Mouse (Mus musculus): Measurements from ENCODE around the gene Mars. TPM values are rescaled to one million over a fixed set of nuclear protein-coding genes. Genes with fewer than 3 reads are reported as not detected.
A peak's percentile ranks its signal among the peaks of the same experiment; 100 is the strongest.

Mars gene
- 104 and 105 TPM in 2 replicates for polyA plus RNA-seq (2014; fragmentation: Nextera tagmentation; extraction: Ambion mirVana)

GRCm38 (mm10) chr10:127311476-127312355 is at the start of gene Mars:
TSS of gene Mars (minus strand) at chr10:127311786.
- Histone ChIP-seq H3K9ac (ENCODE audit: low read depth, low read length) (peak within 1 kb of the TSS; percentile 87), H3K27me3 (ENCODE audit: control insufficient read depth, insufficient read depth, low read length) (no peaks in the 10 kb centered on the region), H3K27ac (ENCODE audit: low read depth, low read length) (peak within 1 kb of the TSS; percentile 62), H3K9me3 (replicated peaks; ENCODE audit: control insufficient read depth, low read length) (no peaks in the 10 kb centered on the region), H3K4me2 (peak within 1 kb of the TSS; percentile 79), H3K4me1 (ENCODE audit: control insufficient read depth, insufficient read depth, low read length) (peaks cover 6% of the 10 kb centered on the region), H3K4me3 (ENCODE audit: low read depth, low read length) (peak within 1 kb of the TSS; percentile 94), H3K36me3 (ENCODE audit: control insufficient read depth, insufficient read depth, low read length) (peaks cover 15% of the 10 kb centered on the region)
- WGBS (ENCODE audit: insufficient replicate concordance): under 1% methylated on average over 65 of the region's 65 CpGs
- peak; percentile 92 for ATAC-seq (replicated peaks; ENCODE audit: insufficient number of reproducible peaks, low FRiP score, low TSS enrichment)

- no peak overlapping the region for H3K9ac ChIP-seq (ENCODE audit: low read depth, low read length)
- H3K27me3 ChIP-seq (ENCODE audit: control insufficient read depth, insufficient read depth, low read length): no peaks in the 10 kb centered on the region
- no peak overlapping the region for H3K27ac ChIP-seq (ENCODE audit: low read depth, low read length)
- no peak for ATAC-seq (replicated peaks; ENCODE audit: insufficient number of reproducible peaks, low FRiP score, low TSS enrichment)
- no peaks in the 10 kb centered on the region for H3K4me1 ChIP-seq (ENCODE audit: control insufficient read depth, insufficient read depth, low read length)
- H3K36me3 ChIP-seq (ENCODE audit: control insufficient read depth, insufficient read depth, low read length): no peaks in the 10 kb centered on the region
- H3K4me3 ChIP-seq (ENCODE audit: low read depth, low read length): no peak overlapping the region
- H3K4me2 ChIP-seq: no peak overlapping the region
- WGBS (ENCODE audit: insufficient replicate concordance): 77% methylated on average over 3 of the region's 3 CpGs
- no peaks in the 10 kb centered on the region for H3K9me3 ChIP-seq (replicated peaks; ENCODE audit: control insufficient read depth, low read length)
These were observed 49.1 kb upstream of the Mars start for GRCm38 (mm10) chr10:127360714-127361113.

- Histone ChIP-seq H3K27me3 (ENCODE audit: control insufficient read depth, insufficient read depth, low read length) (peaks cover 8% of the 10 kb centered on the region; the same call in 1 of the 2 replicates), H3K4me2 (no peak overlapping the region), H3K9me3 (replicated peaks; ENCODE audit: control insufficient read depth, low read length) (no peaks in the 10 kb centered on the region), H3K36me3 (ENCODE audit: control insufficient read depth, insufficient read depth, low read length) (no peaks in the 10 kb centered on the region), H3K27ac (ENCODE audit: low read depth, low read length) (no peak overlapping the region), H3K9ac (ENCODE audit: low read depth, low read length) (no peak overlapping the region), H3K4me1 (ENCODE audit: control insufficient read depth, insufficient read depth, low read length) (no peaks in the 10 kb centered on the region), H3K4me3 (ENCODE audit: low read depth, low read length) (no peak overlapping the region)
- no peak for ATAC-seq (replicated peaks; ENCODE audit: insufficient number of reproducible peaks, low FRiP score, low TSS enrichment)
- 77% methylated on average over 10 of the region's 10 CpGs for WGBS (ENCODE audit: insufficient replicate concordance)
These were observed 43.8 kb upstream of the Mars start for GRCm38 (mm10) chr10:127355336-127355735.

- Histone ChIP-seq H3K27me3 (ENCODE audit: control insufficient read depth, insufficient read depth, low read length) (peaks cover 11% of the 10 kb centered on the region), H3K4me3 (ENCODE audit: low read depth, low read length) (no peak within 1 kb of the TSS), H3K27ac (ENCODE audit: low read depth, low read length) (no peak within 1 kb of the TSS), H3K9ac (ENCODE audit: low read depth, low read length) (no peak within 1 kb of the TSS), H3K4me1 (ENCODE audit: control insufficient read depth, insufficient read depth, low read length) (no peaks in the 10 kb centered on the region), H3K4me2 (no peak within 1 kb of the TSS), H3K36me3 (ENCODE audit: control insufficient read depth, insufficient read depth, low read length) (no peaks in the 10 kb centered on the region), H3K9me3 (replicated peaks; ENCODE audit: control insufficient read depth, low read length) (no peaks in the 10 kb centered on the region)
- ATAC-seq (replicated peaks; ENCODE audit: insufficient number of reproducible peaks, low FRiP score, low TSS enrichment): no peak
- 78% methylated on average over 18 of the region's 18 CpGs for WGBS (ENCODE audit: insufficient replicate concordance)
These were observed 42.6 kb upstream of the Mars start, which contains the start of gene Inhbe for GRCm38 (mm10) chr10:127353909-127354895. TSS of gene Inhbe (minus strand) at chr10:127354411.

- Histone ChIP-seq H3K27ac (ENCODE audit: low read depth, low read length) (no peak overlapping the region), H3K9me3 (replicated peaks; ENCODE audit: control insufficient read depth, low read length) (no peaks in the 10 kb centered on the region), H3K36me3 (ENCODE audit: control insufficient read depth, insufficient read depth, low read length) (no peaks in the 10 kb centered on the region), H3K4me2 (no peak overlapping the region), H3K4me1 (ENCODE audit: control insufficient read depth, insufficient read depth, low read length) (no peaks in the 10 kb centered on the region), H3K9ac (ENCODE audit: low read depth, low read length) (no peak overlapping the region), H3K4me3 (ENCODE audit: low read depth, low read length) (no peak overlapping the region), H3K27me3 (ENCODE audit: control insufficient read depth, insufficient read depth, low read length) (peaks cover 11% of the 10 kb centered on the region)
- no peak for ATAC-seq (replicated peaks; ENCODE audit: insufficient number of reproducible peaks, low FRiP score, low TSS enrichment)
- 81% methylated on average over 11 of the region's 11 CpGs for WGBS (ENCODE audit: insufficient replicate concordance)
These were observed 41.2 kb upstream of the Mars start for GRCm38 (mm10) chr10:127352766-127353165.

- 77% methylated on average over 9 of the region's 9 CpGs for WGBS (ENCODE audit: insufficient replicate concordance)
- Histone ChIP-seq H3K9ac (ENCODE audit: low read depth, low read length) (no peak overlapping the region), H3K4me3 (ENCODE audit: low read depth, low read length) (no peak overlapping the region), H3K36me3 (ENCODE audit: control insufficient read depth, insufficient read depth, low read length) (no peaks in the 10 kb centered on the region), H3K27ac (ENCODE audit: low read depth, low read length) (no peak overlapping the region), H3K9me3 (replicated peaks; ENCODE audit: control insufficient read depth, low read length) (no peaks in the 10 kb centered on the region), H3K4me1 (ENCODE audit: control insufficient read depth, insufficient read depth, low read length) (no peaks in the 10 kb centered on the region), H3K4me2 (no peak overlapping the region), H3K27me3 (ENCODE audit: control insufficient read depth, insufficient read depth, low read length) (peaks cover 11% of the 10 kb centered on the region)
- no peak for ATAC-seq (replicated peaks; ENCODE audit: insufficient number of reproducible peaks, low FRiP score, low TSS enrichment)
These were observed 40.6 kb upstream of the Mars start for GRCm38 (mm10) chr10:127352187-127352586.

- 45% methylated on average over 8 of the region's 8 CpGs for WGBS (ENCODE audit: insufficient replicate concordance)
These were observed 40.1 kb upstream of the Mars start for GRCm38 (mm10) chr10:127351719-127352118.

GRCm38 (mm10) chr10:127351285-127351595 is 39.7 kb upstream of the Mars start:
- Histone ChIP-seq H3K27me3 (ENCODE audit: control insufficient read depth, insufficient read depth, low read length) (peaks cover 11% of the 10 kb centered on the region), H3K9me3 (replicated peaks; ENCODE audit: control insufficient read depth, low read length) (no peaks in the 10 kb centered on the region), H3K4me1 (ENCODE audit: control insufficient read depth, insufficient read depth, low read length) (no peaks in the 10 kb centered on the region), H3K4me2 (peak overlapping the region; percentile 65), H3K9ac (ENCODE audit: low read depth, low read length) (peak overlapping the region; percentile 59; the same call in 1 of the 2 replicates), H3K36me3 (ENCODE audit: control insufficient read depth, insufficient read depth, low read length) (no peaks in the 10 kb centered on the region), H3K27ac (ENCODE audit: low read depth, low read length) (no peak overlapping the region), H3K4me3 (ENCODE audit: low read depth, low read length) (no peak overlapping the region)
- ATAC-seq (replicated peaks; ENCODE audit: insufficient number of reproducible peaks, low FRiP score, low TSS enrichment): no peak
- WGBS (ENCODE audit: insufficient replicate concordance): 75% methylated on average over 8 of the region's 8 CpGs

More at GRCm38 (mm10) chr10:127351719-127352118, 40.1 kb upstream of the Mars start:
- Histone ChIP-seq H3K4me1 (ENCODE audit: control insufficient read depth, insufficient read depth, low read length) (no peaks in the 10 kb centered on the region), H3K9ac (ENCODE audit: low read depth, low read length) (no peak overlapping the region), H3K27me3 (ENCODE audit: control insufficient read depth, insufficient read depth, low read length) (peaks cover 11% of the 10 kb centered on the region), H3K4me3 (ENCODE audit: low read depth, low read length) (no peak overlapping the region), H3K27ac (ENCODE audit: low read depth, low read length) (no peak overlapping the region), H3K4me2 (no peak overlapping the region), H3K36me3 (ENCODE audit: control insufficient read depth, insufficient read depth, low read length) (no peaks in the 10 kb centered on the region), H3K9me3 (replicated peaks; ENCODE audit: control insufficient read depth, low read length) (no peaks in the 10 kb centered on the region)
- ATAC-seq (replicated peaks; ENCODE audit: insufficient number of reproducible peaks, low FRiP score, low TSS enrichment): no peak
